In the genomic region with DNA sequence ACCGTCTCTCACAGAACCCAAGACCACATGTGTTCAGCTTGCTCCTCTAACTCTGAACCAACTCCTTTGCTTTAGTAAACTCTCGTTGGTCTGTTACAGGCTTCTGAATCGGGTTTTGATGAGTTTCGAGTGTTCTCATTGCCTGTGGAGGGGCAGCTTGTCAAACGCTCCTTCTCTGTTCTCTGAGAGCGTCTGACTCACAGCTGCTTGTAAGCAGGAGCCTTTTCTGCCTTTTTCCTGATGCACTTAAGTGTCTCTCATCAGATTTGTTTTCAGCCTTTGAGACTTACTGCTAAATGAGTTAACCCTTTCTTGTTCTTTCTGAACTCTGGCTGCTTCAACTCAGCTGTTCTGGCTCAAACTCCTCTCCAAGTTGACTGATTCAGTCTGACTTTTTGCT, we compare ENCODE assay signal across 43 mouse cellular contexts. TPM values are rescaled to one million over a fixed set of nuclear protein-coding genes. Genes with fewer than 3 reads are reported as not detected.
"Had no signal": no experiment of that assay in that cellular context is flagged by ENCODE, and none has a peak within 500 bp of the region (broad histone marks: within the 10 kb centered on the region; RNA-seq: fewer than 3 reads in every experiment).

No protein-coding gene starts in this region.

- H3K9me3 ChIP-seq: limb, embryonic 10.5 days; limb, embryonic 12.5 days; limb, embryonic 13.5 days; limb, embryonic 15.5 days; liver, embryonic 12.5 days; liver, embryonic 13.5 days; liver, embryonic 15.5 days; lung, embryonic 15.5 days; megakaryocyte, embryonic 14.5 days; midbrain, embryonic 10.5 days; midbrain, embryonic 12.5 days; midbrain, embryonic 13.5 days; midbrain, embryonic 15.5 days; neural tube, embryonic 12.5 days; neural tube, embryonic 13.5 days had no signal

- H3K4me3 ChIP-seq: left cerebral cortex, adult 2 months; limb, embryonic 10.5 days; limb, embryonic 12.5 days; limb, embryonic 13.5 days; limb, embryonic 15.5 days; liver, embryonic 12.5 days; liver, embryonic 13.5 days; liver, embryonic 15.5 days; lung, embryonic 15.5 days; megakaryocyte, embryonic 14.5 days; midbrain, embryonic 10.5 days; midbrain, embryonic 12.5 days; midbrain, embryonic 13.5 days; midbrain, embryonic 15.5 days; myocyte; neural tube, embryonic 12.5 days; neural tube, embryonic 13.5 days had no signal

- DNase-seq: left cerebral cortex, postnatal 4 days; liver; liver, embryonic 13.5 days; liver, postnatal 0 days; lung, adult 2 months; lung, embryonic 14.5 days; midbrain, embryonic 14.5 days had no signal

- H3K4me2 ChIP-seq: limb, embryonic 12.5 days; limb, embryonic 13.5 days; limb, embryonic 15.5 days; liver, embryonic 11.5 days; liver, embryonic 12.5 days; liver, embryonic 13.5 days; liver, embryonic 15.5 days; lung, embryonic 14.5 days; lung, embryonic 15.5 days; midbrain, embryonic 11.5 days; midbrain, embryonic 12.5 days; midbrain, embryonic 13.5 days; midbrain, embryonic 15.5 days; neural tube, embryonic 12.5 days; neural tube, embryonic 13.5 days had no signal

- H3K4me1 ChIP-seq: limb, embryonic 10.5 days; limb, embryonic 12.5 days; limb, embryonic 13.5 days; limb, embryonic 15.5 days; liver, embryonic 12.5 days; liver, embryonic 15.5 days; lung, embryonic 15.5 days; midbrain, embryonic 10.5 days; midbrain, embryonic 12.5 days; midbrain, embryonic 13.5 days; midbrain, embryonic 15.5 days; neural tube, embryonic 12.5 days; neural tube, embryonic 13.5 days had no signal

- H3K9ac ChIP-seq: limb, embryonic 12.5 days; limb, embryonic 13.5 days; limb, embryonic 15.5 days; liver, embryonic 12.5 days; liver, embryonic 13.5 days; liver, embryonic 14.5 days; liver, embryonic 15.5 days; liver, postnatal 0 days; lung, embryonic 14.5 days; lung, embryonic 15.5 days; midbrain, embryonic 12.5 days; midbrain, embryonic 13.5 days; midbrain, embryonic 15.5 days; neural tube, embryonic 12.5 days; neural tube, embryonic 13.5 days had no signal

- ATAC-seq: liver, embryonic 12.5 days; liver, postnatal 0 days; midbrain, embryonic 13.5 days; midbrain, embryonic 15.5 days; midbrain, embryonic 16.5 days had no signal

- H3K27ac ChIP-seq: left cerebral cortex, adult 2 months; limb, embryonic 10.5 days; limb, embryonic 12.5 days; limb, embryonic 13.5 days; limb, embryonic 15.5 days; liver, embryonic 12.5 days; liver, embryonic 13.5 days; liver, embryonic 14.5 days; liver, embryonic 15.5 days; lung, embryonic 15.5 days; macrophage; midbrain, embryonic 10.5 days; midbrain, embryonic 12.5 days; midbrain, embryonic 13.5 days; midbrain, embryonic 15.5 days; neural tube, embryonic 12.5 days; neural tube, embryonic 13.5 days had no signal

- H3K27me3 ChIP-seq: limb, embryonic 12.5 days; limb, embryonic 13.5 days; limb, embryonic 15.5 days; liver, embryonic 12.5 days; liver, embryonic 13.5 days; liver, embryonic 15.5 days; lung, embryonic 15.5 days; megakaryocyte, embryonic 14.5 days; midbrain, embryonic 12.5 days; midbrain, embryonic 13.5 days; midbrain, embryonic 15.5 days; neural tube, embryonic 12.5 days; neural tube, embryonic 13.5 days had no signal

RNA-seq across cellular contexts. Expression of a gene that starts 46.7 kb away (rescaled TPM):
- total RNA-seq: left cerebral cortex, adult 18-20 months; left cerebral cortex, adult 2 months; left cerebral cortex, adult 8-10 months; left cerebral cortex, postnatal 10 days; left cerebral cortex, postnatal 14 days; left cerebral cortex, postnatal 25 days; left cerebral cortex, postnatal 36 days; left cerebral cortex, postnatal 4 days; liver, adult 2 months; megakaryocyte progenitor cell, adult 5-6 weeks; megakaryocyte, adult 5-6 weeks; megakaryocyte-erythroid progenitor cell, adult 5-6 weeks; midbrain, postnatal 0 days; monocyte, adult 5-6 weeks had no signal
- polyA plus RNA-seq: limb, embryonic 10.5 days; limb, embryonic 12.5 days; limb, embryonic 13.5 days; limb, embryonic 14.5 days; limb, embryonic 15.5 days; liver, adult 2 months; liver, embryonic 11.5 days; liver, embryonic 12.5 days; liver, embryonic 13.5 days; liver, embryonic 14.5 days; liver, embryonic 15.5 days; liver, embryonic 16.5 days; liver, postnatal 0 days; lung, adult 2 months; lung, embryonic 14.5 days; macrophage; midbrain, embryonic 10.5 days; midbrain, embryonic 11.5 days; midbrain, embryonic 12.5 days; midbrain, embryonic 14.5 days; midbrain, embryonic 15.5 days; midbrain, postnatal 0 days; myocyte; neural tube, embryonic 11.5 days; neural tube, embryonic 12.5 days; neural tube, embryonic 13.5 days had no signal
